Mouse (Mus musculus) intestine, embryonic 16.5 days (tissue): ENCODE measurements around the gene Eef2kmt. TPM values are rescaled to one million over a fixed set of nuclear protein-coding genes. Genes with fewer than 3 reads are reported as not detected.
A peak's percentile ranks its signal among the peaks of the same experiment; 100 is the strongest.

Experiments
- ATAC-seq: fragments of 200-750 bp; cut with Nextera tagmentation; 2 replicates; pipeline ENCODE4 v1.8.0; 2017; ENCODE audit warnings: moderate TSS enrichment, moderate library complexity
- H3K27ac ChIP-seq: fragments of 300-500 bp; sonication (generic); 2 replicates; pipeline ENCODE4 v1.5.1; 2014; ENCODE audit warnings: mild to moderate bottlenecking, low read length
- H3K27me3 ChIP-seq: fragments of 300-500 bp; sonication (generic); replicated peaks from 2 replicates; pipeline ENCODE4 v1.6.1; 2014; ENCODE audit warnings: low read length, control low read depth, mixed read lengths; ENCODE audit not compliant: control insufficient read depth, insufficient read depth
- H3K36me3 ChIP-seq: fragments of 300-500 bp; sonication (generic); 2 replicates; pipeline ENCODE4 v1.6.1; 2014; ENCODE audit warnings: low read length, control low read depth; ENCODE audit not compliant: control insufficient read depth, insufficient read depth
- H3K4me1 ChIP-seq: fragments of 300-500 bp; sonication (generic); 2 replicates; pipeline ENCODE4 v1.6.1; 2014; ENCODE audit warnings: low read length, control low read depth, mixed read lengths; ENCODE audit not compliant: control insufficient read depth, insufficient read depth
- H3K4me2 ChIP-seq: fragments of 300-500 bp; sonication (generic); 2 replicates; pipeline ENCODE4 v1.6.1; 2014; ENCODE audit warnings: low read depth, low read length, control low read depth
- H3K4me3 ChIP-seq: fragments of 300-500 bp; sonication (generic); 2 replicates; pipeline ENCODE4 v1.5.1; 2014; ENCODE audit warnings: mild to moderate bottlenecking, low read length
- H3K9ac ChIP-seq: fragments of 300-500 bp; sonication (generic); 2 replicates; pipeline ENCODE4 v1.6.1; 2014; ENCODE audit warnings: low read depth, low read length
- H3K9me3 ChIP-seq: fragments of 300-500 bp; sonication (generic); 2 replicates; pipeline ENCODE4 v1.6.1; 2016; ENCODE audit warnings: low read length, control low read depth; ENCODE audit not compliant: control insufficient read depth
- WGBS: fragments of 180-500 bp; shearing (Covaris S2); extraction: QIAGEN DNeasy Blood & Tissue Kit; methylation state at CpG from one replicate; pipeline ENCODE4 v1.1.7; 2014; 5-methylcytosine and 5-hydroxymethylcytosine counted together
- microRNA-seq: library from miRNA; unstranded; fragments of <30 nt; microRNA quantifications from one replicate; pipeline ENCODE4, GENCODE M21; 2016
- polyA plus RNA-seq: library from polyadenylated mRNA; unstranded; fragments of >200 nt; fragmentation: Nextera tagmentation; extraction: Ambion mirVana; gene quantifications from 2 replicates; pipeline ENCODE4 v1.2.1, GENCODE M21; 2015

The Eef2kmt gene
- polyA plus RNA-seq, 1 experiment from 2014 or later = 39.1 TPM

GRCm38 (mm10) chr16:5206051-5206450 is 49.7 kb downstream of the Eef2kmt start:
- Histone ChIP-seq H3K4me2 (no peak overlapping the region), H3K4me3 (no peak overlapping the region), H3K9me3 (no peaks in the 10 kb centered on the region), H3K27ac (no peak overlapping the region), H3K36me3 (no peaks in the 10 kb centered on the region), H3K9ac (no peak overlapping the region), H3K4me1 (no peaks in the 10 kb centered on the region; the same call in 1 of the 2 replicates), H3K27me3 (no peaks in the 10 kb centered on the region)
- 70% methylated on average over 5 of the region's 5 CpGs for WGBS
- no peak for ATAC-seq

- Histone ChIP-seq H3K27me3 (no peaks in the 10 kb centered on the region), H3K9ac (no peak overlapping the region), H3K4me2 (no peak overlapping the region), H3K4me1 (no peaks in the 10 kb centered on the region; the same call in 1 of the 2 replicates), H3K27ac (no peak overlapping the region), H3K9me3 (no peaks in the 10 kb centered on the region), H3K4me3 (no peak overlapping the region), H3K36me3 (no peaks in the 10 kb centered on the region)
- ATAC-seq = no peak
- 88% methylated on average over 5 of the region's 5 CpGs for WGBS
These were observed 50.3 kb downstream of the Eef2kmt start for GRCm38 (mm10) chr16:5205431-5205970.

GRCm38 (mm10) chr16:5203668-5204433 is 51.9 kb downstream of the Eef2kmt start, which contains the start of gene Nagpa:
Nagpa (minus strand) TSS chr16:5204012.
- Histone ChIP-seq H3K4me3 (peak within 1 kb of the TSS; percentile 80), H3K9ac (peak within 1 kb of the TSS; percentile 77), H3K9me3 (no peaks in the 10 kb centered on the region), H3K27me3 (no peaks in the 10 kb centered on the region), H3K4me2 (peak within 1 kb of the TSS; percentile 90), H3K4me1 (no peaks in the 10 kb centered on the region; the same call in 1 of the 2 replicates), H3K27ac (peak within 1 kb of the TSS; percentile 14; the same call in 1 of the 2 replicates), H3K36me3 (peaks cover 4% of the 10 kb centered on the region; the same call in 1 of the 2 replicates)
- 4% methylated on average over 40 of the region's 40 CpGs for WGBS
- peak; percentile 89 for ATAC-seq

DNA sequence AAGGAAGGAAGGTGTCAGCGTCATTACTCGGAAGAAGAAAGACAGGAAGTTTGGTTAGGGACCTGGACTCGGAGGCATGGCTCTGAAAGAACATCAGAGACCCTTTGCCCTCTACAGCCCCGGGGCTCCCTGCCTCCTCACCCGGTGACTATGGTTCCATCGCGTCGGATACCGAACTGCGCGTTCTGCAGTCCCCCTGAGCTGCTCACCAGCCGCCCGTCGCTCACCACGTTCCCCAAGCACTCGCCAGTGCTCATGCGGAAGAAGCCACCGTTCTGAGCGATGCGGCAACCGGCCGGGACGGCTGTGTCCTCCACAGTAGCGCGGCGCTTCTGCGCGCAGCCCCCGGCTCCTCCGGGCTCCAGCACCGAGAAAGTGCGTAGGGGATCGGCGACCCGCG is 52.6 kb downstream of the Eef2kmt start:
- 0 out of 2 replicates have a peak overlapping the region, but pooled peaks have one; percentile 14 for H3K27ac ChIP-seq
- H3K27me3 ChIP-seq = no peaks in the 10 kb centered on the region
- H3K9me3 ChIP-seq = no peaks in the 10 kb centered on the region
- ATAC-seq = peak; percentile 63
- H3K4me1 ChIP-seq = no peaks in the 10 kb centered on the region; the same call in 1 of the 2 replicates
- H3K9ac ChIP-seq = peak overlapping the region; percentile 77
- peaks cover 4% of the 10 kb centered on the region; the same call in 1 of the 2 replicates for H3K36me3 ChIP-seq
- H3K4me2 ChIP-seq = peak overlapping the region; percentile 90
- peak overlapping the region; percentile 80 for H3K4me3 ChIP-seq
- WGBS = 1% methylated on average over 36 of the region's 36 CpGs

DNA sequence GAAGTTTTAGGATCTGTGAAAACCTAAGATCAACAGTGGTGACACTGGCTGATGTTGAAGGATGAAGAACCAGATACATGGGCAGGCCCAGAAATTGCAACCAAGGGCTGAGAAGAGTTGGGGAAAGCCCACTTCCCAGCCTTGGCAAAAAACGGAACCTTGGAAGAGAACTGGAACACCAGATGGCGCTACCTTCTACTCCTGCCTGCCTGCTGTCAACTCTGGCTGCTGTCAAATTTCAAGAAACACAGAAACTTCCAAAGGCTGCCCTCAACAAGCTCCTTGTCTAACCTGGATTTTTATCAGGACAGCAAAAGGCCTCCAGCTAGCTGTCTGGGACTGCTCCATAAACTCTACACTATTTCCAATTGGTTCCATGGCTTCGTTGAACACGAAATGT is 53.1 kb downstream of the Eef2kmt start:
- H3K36me3 ChIP-seq = peaks cover 4% of the 10 kb centered on the region
- peak overlapping the region; percentile 80 for H3K4me3 ChIP-seq
- WGBS = 15% methylated on average over 4 of the region's 4 CpGs
- no peaks in the 10 kb centered on the region; the same call in 1 of the 2 replicates for H3K4me1 ChIP-seq
- peak overlapping the region; percentile 77 for H3K9ac ChIP-seq
- H3K27ac ChIP-seq = no peak overlapping the region
- no peaks in the 10 kb centered on the region for H3K27me3 ChIP-seq
- peak overlapping the region; percentile 90 for H3K4me2 ChIP-seq
- no peaks in the 10 kb centered on the region for H3K9me3 ChIP-seq
- peak; percentile 4; the same call in 1 of the 2 replicates for ATAC-seq

DNA sequence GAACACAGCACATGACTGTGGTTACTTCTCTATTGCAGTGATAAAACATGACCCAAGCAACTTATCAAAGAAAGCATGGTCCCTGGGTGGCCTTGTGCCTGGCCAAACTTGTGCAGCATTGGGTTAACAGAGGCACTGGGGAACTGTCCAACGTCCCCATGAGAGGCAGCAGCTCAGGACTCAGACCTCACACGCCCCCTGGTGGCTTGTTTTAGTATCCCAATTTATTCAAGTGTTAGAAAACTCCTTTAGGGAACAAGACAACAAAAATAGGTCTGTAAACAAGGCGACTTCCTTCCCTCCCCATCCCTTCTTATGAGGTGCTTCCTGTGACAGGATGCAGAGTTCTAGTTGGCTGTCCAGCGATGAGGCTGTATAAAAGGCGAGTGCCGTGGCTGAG is 60.7 kb downstream of the Eef2kmt start:
- peaks cover 4% of the 10 kb centered on the region for H3K36me3 ChIP-seq
- ATAC-seq = 0 out of 2 replicates have a peak, but pooled peaks have one; percentile 31
- WGBS = 31% methylated on average over 6 of the region's 6 CpGs
- no peak overlapping the region for H3K27ac ChIP-seq
- no peaks in the 10 kb centered on the region for H3K27me3 ChIP-seq
- H3K9me3 ChIP-seq = no peaks in the 10 kb centered on the region
- H3K9ac ChIP-seq = no peak overlapping the region
- no peaks in the 10 kb centered on the region for H3K4me1 ChIP-seq
- H3K4me2 ChIP-seq = no peak overlapping the region
- H3K4me3 ChIP-seq = no peak overlapping the region

Small RNA genes lying within 50 kb of the gene (microRNA-seq; reads per million reads assigned to microRNA genes)
- gene Gm23689 (not detected), gene Gm26095 (not detected), gene Mir6364 (not detected)

Other genes starting within 250 kb of the Eef2kmt start
- 133 and 146 TPM in 2 replicates for gene Smim22, start 248.7 kb downstream of the Eef2kmt start, polyA plus RNA-seq
- 51.6 TPM in 2 replicates for gene Rogdi, start 242.4 kb downstream of the Eef2kmt start, polyA plus RNA-seq
- 139 and 140 TPM in 2 replicates for gene Glyr1, start 206.1 kb downstream of the Eef2kmt start, polyA plus RNA-seq
- gene Ubn1, start 205.9 kb downstream of the Eef2kmt start, polyA plus RNA-seq = 11.1 and 12.4 TPM in 2 replicates
- 3.1 and 3.4 TPM in 2 replicates for gene Ppl, start 123.6 kb downstream of the Eef2kmt start, polyA plus RNA-seq
- gene Sec14l5, start 108.9 kb downstream of the Eef2kmt start, polyA plus RNA-seq = 0.05 TPM in 1 of 2 replicates, not detected in the other
- 39.5 and 42.2 TPM in 2 replicates for gene Nagpa, start 52.0 kb downstream of the Eef2kmt start, polyA plus RNA-seq
- gene AU021092, start 33.7 kb downstream of the Eef2kmt start, polyA plus RNA-seq = 2.8 and 4.2 TPM in 2 replicates
- gene Alg1, start 22.4 kb downstream of the Eef2kmt start, polyA plus RNA-seq = 36.7 and 38.6 TPM in 2 replicates